In the genomic region with DNA sequence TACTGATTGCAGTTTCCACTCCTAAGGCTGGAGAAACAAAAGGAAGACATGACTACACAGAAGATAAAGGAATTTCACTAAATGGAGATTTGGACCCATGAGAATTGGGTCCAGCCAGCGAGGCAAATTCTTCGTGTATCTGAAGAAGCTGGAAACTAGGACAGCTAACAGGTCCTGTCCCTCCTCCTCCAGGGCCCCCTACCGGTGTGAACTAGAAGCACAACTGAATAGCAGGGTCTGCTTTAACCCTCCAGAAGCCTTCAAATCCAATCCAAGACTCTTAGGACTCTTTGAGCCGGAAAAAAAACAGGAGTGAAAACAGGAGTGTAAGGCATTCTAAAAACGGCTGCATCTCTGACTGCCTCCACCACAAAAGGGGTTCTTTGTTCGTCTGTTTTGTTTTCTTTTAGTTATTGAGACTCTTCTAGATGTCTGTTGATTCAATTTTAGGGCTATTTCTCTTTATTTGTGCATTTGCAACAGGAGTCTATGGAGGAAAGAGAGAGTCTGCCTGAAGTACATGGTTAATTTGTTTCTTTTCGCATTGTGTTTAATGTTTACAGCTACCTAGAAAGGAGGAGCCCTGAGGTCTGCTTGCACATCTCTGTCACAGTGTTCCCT, we compare ENCODE assay signal across 9 mouse cellular contexts. TPM values are rescaled to one million over a fixed set of nuclear protein-coding genes. Genes with fewer than 3 reads are reported as not detected.
DNase-seq lines count a peak whose midpoint lies in the region; ATAC-seq and TF ChIP-seq lines count a peak whose summit lies in the region.
"Had no signal": no experiment of that assay in that cellular context is flagged by ENCODE, and none has a peak within 500 bp of the region (broad histone marks: within the 10 kb centered on the region; RNA-seq: fewer than 3 reads in every experiment).

No protein-coding gene starts in this region.

- ATAC-seq in lung, embryonic 14.5 days (ENCODE audit: insufficient read depth), result no peak
- no peak for ATAC-seq in forebrain, embryonic 14.5 days

- DNase-seq in cerebellum, postnatal 25 days, result peak; percentile 13 to 59
- no peak for DNase-seq in cerebellum, adult 8-10 months
- peak; percentile 15 for DNase-seq in lung, embryonic 14.5 days
- no peak for DNase-seq in lung, postnatal 14 days
- no peak for DNase-seq in forebrain, embryonic 14.5 days (ENCODE audit: low spot score)
- DNase-seq in naive thymus-derived CD4-positive, alpha-beta T cell, adult 2 months (ENCODE audit: low read depth), result peak; percentile 37
- no peak for DNase-seq in gastrocnemius, adult 8-10 months (ENCODE audit: low spot score in 2 of 2)
- DNase-seq in layer of hippocampus, adult 18-20 months (ENCODE audit: low spot score in 2 of 2), result no peak

- no peaks in the 10 kb centered on the region for H3K9me3 ChIP-seq in lung, embryonic 14.5 days (ENCODE audit: low read depth, low read length)
- H3K9me3 ChIP-seq in forebrain, embryonic 14.5 days (replicated peaks; ENCODE audit: control insufficient read depth, low read length), result no peaks in the 10 kb centered on the region

- H3K27me3 ChIP-seq in lung, embryonic 14.5 days (ENCODE audit: insufficient read depth, low read length), result peaks cover 13% of the 10 kb centered on the region
- H3K27me3 ChIP-seq in forebrain, embryonic 14.5 days (replicated peaks; ENCODE audit: control insufficient read depth, insufficient read depth, low read length), result peaks cover 14% of the 10 kb centered on the region; the same call in 1 of the 2 replicates

- H3K4me2 ChIP-seq in lung, embryonic 14.5 days, result no peak overlapping the region
- H3K4me2 ChIP-seq in forebrain, embryonic 14.5 days (ENCODE audit: low read length), result peak overlapping the region; percentile 91; the same call in 1 of the 2 replicates

- WGBS in lung, embryonic 14.5 days, result 44% methylated on average over 7 of the region's 7 CpGs
- WGBS in forebrain, embryonic 14.5 days, result 32% methylated on average over 7 of the region's 7 CpGs

- H3K27ac ChIP-seq in lung, embryonic 14.5 days (ENCODE audit: low read depth), result no peak overlapping the region
- no peak overlapping the region for H3K27ac ChIP-seq in forebrain, embryonic 14.5 days (ENCODE audit: low read depth, low read length)

- H3K9ac ChIP-seq in lung, embryonic 14.5 days, result no peak overlapping the region
- no peak overlapping the region for H3K9ac ChIP-seq in forebrain, embryonic 14.5 days (ENCODE audit: low read length)

- H3K36me3 ChIP-seq in lung, embryonic 14.5 days (ENCODE audit: insufficient read depth), result no peaks in the 10 kb centered on the region
- no peaks in the 10 kb centered on the region for H3K36me3 ChIP-seq in forebrain, embryonic 14.5 days (ENCODE audit: control insufficient read depth, insufficient read depth, low read length)

- H3K4me3 ChIP-seq in lung, embryonic 14.5 days (ENCODE audit: low read depth, low read length), result no peak overlapping the region
- no peak overlapping the region for H3K4me3 ChIP-seq in forebrain, embryonic 14.5 days (ENCODE audit: low read depth, low read length)

- TF ChIP-seq CTCF in lung, embryonic 14.5 days (IDR thresholded peaks at IDR 0.05; ENCODE audit: low read depth), result peak; percentile 27; the same call in 1 of the 2 replicates

- no peaks in the 10 kb centered on the region for H3K4me1 ChIP-seq in lung, embryonic 14.5 days (ENCODE audit: insufficient read depth)
- no peaks in the 10 kb centered on the region; the same call in 1 of the 2 replicates for H3K4me1 ChIP-seq in forebrain, embryonic 14.5 days (ENCODE audit: control insufficient read depth, insufficient read depth, low read length)

RNA-seq across cellular contexts. Expression of gene Il20ra, which starts 0.7 kb away (rescaled TPM):
- polyA plus RNA-seq in lung, embryonic 14.5 days (2014; fragmentation: Nextera tagmentation; extraction: Ambion mirVana), result 0.20 TPM in 1 of 2 replicates, not detected in the other
- not detected in 2 replicates for polyA plus RNA-seq in forebrain, embryonic 14.5 days (2014; fragmentation: Nextera tagmentation; extraction: Ambion mirVana)
- under 1 TPM in 1 of 4 experiments, not detected in 3; 0.27 TPM for total RNA-seq in gastrocnemius, adult 8-10 months (2022)
- under 1 TPM; 0.15 to 0.20 TPM for total RNA-seq in layer of hippocampus, adult 18-20 months (2021)
- polyA plus RNA-seq: large intestine, adult 2 months had no signal

Comparison
In these comparisons a context has a peak if more than half of its experiments do, and no peak if none do; other contexts are left out.
1. DNase-seq: peak in cerebellum, postnatal 25 days (2 of 2), lung, embryonic 14.5 days (single experiment) and naive thymus-derived CD4-positive, alpha-beta T cell, adult 2 months (single experiment); none in cerebellum, adult 8-10 months (single experiment), lung, postnatal 14 days (single experiment), forebrain, embryonic 14.5 days (single experiment), gastrocnemius, adult 8-10 months (0 of 2) and layer of hippocampus, adult 18-20 months (0 of 2).